Mouse (Mus musculus): ENCODE data around the gene Rbm41. TPM values are rescaled to one million over a fixed set of nuclear protein-coding genes. Genes with fewer than 3 reads are reported as not detected.

The Rbm41 gene
- 12.8 and 17.5 TPM in 2 replicates for total RNA-seq (2014; rRNA removed)
- polyA plus RNA-seq (2015; fragmentation: Nextera tagmentation; extraction: Ambion mirVana) = 2.4 and 2.5 TPM in 2 replicates

DNA sequence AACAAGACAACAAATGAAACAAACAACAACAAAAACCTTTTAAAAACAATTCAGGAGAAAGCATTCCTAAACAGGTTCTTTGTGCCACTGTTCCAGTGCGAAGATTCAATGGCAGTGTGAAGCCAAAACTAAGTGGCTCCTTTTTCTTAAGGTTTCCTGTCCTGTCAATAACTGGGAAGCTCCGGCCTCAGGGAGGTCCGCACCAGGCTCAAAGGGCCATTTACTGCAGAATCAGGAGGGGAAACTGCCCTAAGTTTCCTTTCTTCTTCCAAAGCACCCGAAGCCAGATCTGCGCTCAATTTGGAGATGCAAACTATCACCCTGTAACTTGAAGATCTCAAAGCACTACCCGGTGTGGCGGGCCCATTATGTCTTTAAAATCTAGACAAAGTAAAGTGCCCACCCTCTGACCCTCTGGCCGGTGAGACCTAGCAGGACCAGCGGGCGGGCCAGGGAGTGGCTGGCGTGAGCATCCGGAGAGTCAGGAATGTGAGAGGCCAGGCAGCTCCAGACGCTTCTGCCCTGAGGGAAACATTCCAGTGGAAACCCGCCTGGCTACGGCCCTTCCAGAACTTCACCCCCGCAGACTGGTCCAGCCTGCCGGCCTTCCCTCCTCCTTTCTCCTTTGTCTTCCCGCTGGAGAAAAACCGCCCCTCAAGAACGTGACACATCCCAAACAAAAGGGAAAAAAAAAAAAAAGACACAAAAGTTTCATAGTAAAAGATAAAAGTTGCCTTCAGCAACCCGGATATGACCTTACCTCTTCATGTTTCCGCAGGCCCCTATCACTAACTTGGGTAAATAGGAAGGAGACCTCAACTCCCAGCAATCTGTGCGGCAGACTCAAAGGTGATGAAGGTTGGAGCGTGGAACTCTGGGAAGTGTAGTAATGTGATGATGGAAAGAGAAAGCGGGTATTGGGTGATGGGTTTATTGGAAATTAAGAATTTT is at the start of gene Rbm41:
Gene Rbm41 (minus strand): TSS at position 856 of the 951 bp plus-strand sequence.
- Histone ChIP-seq H3K9me3 (ENCODE audit: low read length) (no peaks in the 10 kb centered on the region), H3K4me3 (ENCODE audit: low read depth, low read length) (peak within 1 kb of the TSS; percentile 53), H3K4me2 (ENCODE audit: low read depth) (peak within 1 kb of the TSS; percentile 47), H3K27ac (ENCODE audit: low read depth, low read length) (peak within 1 kb of the TSS; percentile 29; the same call in 1 of the 2 replicates), H3K9ac (peak within 1 kb of the TSS; percentile 52), H3K4me1 (ENCODE audit: insufficient read depth) (no peaks in the 10 kb centered on the region), H3K36me3 (ENCODE audit: insufficient read depth) (no peaks in the 10 kb centered on the region), H3K27me3 (ENCODE audit: insufficient read depth, low read length) (no peaks in the 10 kb centered on the region)
- 22% methylated on average over 25 of the region's 25 CpGs for WGBS
- peak; percentile 69 for DNase-seq
- no peak for TF ChIP-seq CTCF (IDR thresholded peaks at IDR 0.05; ENCODE audit: low read depth)
- peak; percentile 96 for ATAC-seq

DNA sequence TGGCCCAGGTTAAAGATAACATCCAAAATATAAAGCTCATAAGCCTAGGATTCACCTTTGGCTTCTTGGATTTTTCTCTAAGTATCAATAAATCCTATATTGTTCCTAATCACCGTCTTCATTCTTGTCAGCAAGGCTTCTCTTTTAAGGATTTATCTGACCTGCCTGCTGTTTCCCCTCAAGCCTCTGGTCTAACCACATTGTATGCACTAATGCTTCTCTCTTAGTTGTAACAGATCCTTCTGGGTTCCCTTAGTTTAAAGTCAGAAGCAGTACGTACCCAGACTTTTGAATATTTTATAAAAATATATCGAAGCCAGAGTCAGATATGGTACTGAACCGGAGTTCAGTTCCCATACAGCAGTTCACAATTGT is 283 bp upstream of the Rbm41 start:
- peak overlapping the region; percentile 53 for H3K4me3 ChIP-seq (ENCODE audit: low read depth, low read length)
- H3K4me1 ChIP-seq (ENCODE audit: insufficient read depth) = no peaks in the 10 kb centered on the region
- H3K4me2 ChIP-seq (ENCODE audit: low read depth) = peak overlapping the region; percentile 47; the same call in 1 of the 2 replicates
- DNase-seq (no peak), ATAC-seq (peak; percentile 36; the same call in 1 of the 2 replicates)
- H3K27ac ChIP-seq (ENCODE audit: low read depth, low read length) = no peak overlapping the region
- H3K9ac ChIP-seq = 0 out of 2 replicates have a peak overlapping the region, but pooled peaks have one; percentile 52
- H3K9me3 ChIP-seq (ENCODE audit: low read length) = no peaks in the 10 kb centered on the region
- WGBS = 79% methylated on average over 4 of the region's 4 CpGs
- no peaks in the 10 kb centered on the region for H3K27me3 ChIP-seq (ENCODE audit: insufficient read depth, low read length)
- no peaks in the 10 kb centered on the region for H3K36me3 ChIP-seq (ENCODE audit: insufficient read depth)
- TF ChIP-seq CTCF (IDR thresholded peaks at IDR 0.05; ENCODE audit: low read depth) = no peak

DNA sequence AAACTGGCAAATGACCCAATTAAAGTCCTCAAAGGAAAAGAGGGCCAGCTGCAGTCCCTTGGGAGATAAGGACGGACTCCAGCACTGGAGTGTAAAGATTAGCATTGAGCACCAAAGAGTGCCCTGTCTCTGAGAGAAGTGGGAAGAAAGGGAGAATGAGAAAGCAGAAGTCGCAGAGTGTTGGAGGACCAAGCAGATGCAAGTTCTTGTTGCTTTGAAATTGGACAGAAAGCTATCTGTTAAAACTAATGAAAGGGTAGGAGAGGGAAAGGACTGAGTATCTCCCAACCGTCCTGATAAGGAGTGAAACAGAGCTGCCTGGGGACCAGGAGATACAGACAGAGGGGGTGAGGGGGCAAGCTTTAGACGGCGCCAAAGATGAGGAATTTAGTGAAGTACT is 16.3 kb downstream of the Rbm41 start:
- Histone ChIP-seq H3K9me3 (ENCODE audit: low read length) (no peaks in the 10 kb centered on the region), H3K4me1 (ENCODE audit: insufficient read depth) (no peaks in the 10 kb centered on the region), H3K36me3 (ENCODE audit: insufficient read depth) (no peaks in the 10 kb centered on the region), H3K9ac (no peak overlapping the region), H3K4me2 (ENCODE audit: low read depth) (no peak overlapping the region), H3K27ac (ENCODE audit: low read depth, low read length) (no peak overlapping the region), H3K4me3 (ENCODE audit: low read depth, low read length) (no peak overlapping the region), H3K27me3 (ENCODE audit: insufficient read depth, low read length) (no peaks in the 10 kb centered on the region)
- 86% methylated on average over 5 of the region's 5 CpGs for WGBS
- no peak for TF ChIP-seq CTCF (IDR thresholded peaks at IDR 0.05; ENCODE audit: low read depth)
- ATAC-seq (no peak), DNase-seq (no peak)

DNA sequence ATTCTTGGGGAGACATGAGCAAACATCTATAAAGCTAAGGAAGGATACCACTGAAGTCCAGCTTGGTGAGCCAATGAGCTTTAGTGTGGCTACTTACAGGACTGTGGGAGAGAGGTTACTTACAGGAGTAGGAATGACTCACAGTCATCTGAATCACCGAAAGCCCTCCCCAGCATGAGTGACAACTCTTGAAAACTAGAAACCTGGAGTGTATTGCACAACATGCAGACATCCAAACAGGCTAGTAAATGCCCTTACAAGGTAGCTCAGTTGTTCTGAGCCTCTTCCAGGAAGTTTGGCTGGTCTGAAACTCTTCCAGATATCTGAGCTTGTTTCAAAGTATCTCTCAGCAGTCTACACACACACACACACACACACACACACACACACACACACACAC is 64.9 kb downstream of the Rbm41 start:
- H3K36me3 ChIP-seq (ENCODE audit: insufficient read depth) = no peaks in the 10 kb centered on the region
- H3K9ac ChIP-seq = no peak overlapping the region
- H3K9me3 ChIP-seq (ENCODE audit: low read length) = no peaks in the 10 kb centered on the region
- H3K27me3 ChIP-seq (ENCODE audit: insufficient read depth, low read length) = no peaks in the 10 kb centered on the region
- no peak overlapping the region for H3K4me3 ChIP-seq (ENCODE audit: low read depth, low read length)
- ATAC-seq (no peak), DNase-seq (no peak)
- no peak for TF ChIP-seq CTCF (IDR thresholded peaks at IDR 0.05; ENCODE audit: low read depth)
- no peaks in the 10 kb centered on the region for H3K4me1 ChIP-seq (ENCODE audit: insufficient read depth)
- no peak overlapping the region for H3K27ac ChIP-seq (ENCODE audit: low read depth, low read length)
- H3K4me2 ChIP-seq (ENCODE audit: low read depth) = no peak overlapping the region
- WGBS = 83% methylated on average over 1 of the region's 1 CpGs

DNA sequence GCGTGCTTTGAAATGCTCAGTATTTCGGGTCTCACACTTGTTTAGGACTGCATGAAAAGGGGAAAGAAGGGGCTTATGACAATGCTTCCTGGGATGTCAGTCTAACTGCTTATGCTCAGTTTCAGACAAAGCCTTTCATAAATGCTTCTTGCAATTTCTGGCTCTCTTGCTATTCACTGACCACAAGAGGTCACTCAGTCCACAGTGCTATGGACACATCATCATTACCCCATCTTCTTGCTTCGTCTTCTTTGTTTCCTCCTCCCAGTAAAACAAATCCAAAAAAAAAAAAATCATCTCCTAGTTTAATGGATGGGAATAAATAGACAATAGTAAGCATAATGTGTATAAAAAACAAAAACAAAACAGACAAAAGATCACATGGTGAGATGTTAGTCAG is 65.9 kb downstream of the Rbm41 start:
- H3K4me1 ChIP-seq (ENCODE audit: insufficient read depth) = no peaks in the 10 kb centered on the region
- no peaks in the 10 kb centered on the region for H3K27me3 ChIP-seq (ENCODE audit: insufficient read depth, low read length)
- H3K9ac ChIP-seq = no peak overlapping the region
- ATAC-seq (no peak), DNase-seq (peak; percentile 4)
- H3K36me3 ChIP-seq (ENCODE audit: insufficient read depth) = no peaks in the 10 kb centered on the region
- no peaks in the 10 kb centered on the region for H3K9me3 ChIP-seq (ENCODE audit: low read length)
- H3K4me2 ChIP-seq (ENCODE audit: low read depth) = no peak overlapping the region
- no peak overlapping the region for H3K4me3 ChIP-seq (ENCODE audit: low read depth, low read length)
- TF ChIP-seq CTCF (IDR thresholded peaks at IDR 0.05; ENCODE audit: low read depth) = peak; percentile 39
- no peak overlapping the region for H3K27ac ChIP-seq (ENCODE audit: low read depth, low read length)
- 67% methylated on average over 3 of the region's 3 CpGs for WGBS

DNA sequence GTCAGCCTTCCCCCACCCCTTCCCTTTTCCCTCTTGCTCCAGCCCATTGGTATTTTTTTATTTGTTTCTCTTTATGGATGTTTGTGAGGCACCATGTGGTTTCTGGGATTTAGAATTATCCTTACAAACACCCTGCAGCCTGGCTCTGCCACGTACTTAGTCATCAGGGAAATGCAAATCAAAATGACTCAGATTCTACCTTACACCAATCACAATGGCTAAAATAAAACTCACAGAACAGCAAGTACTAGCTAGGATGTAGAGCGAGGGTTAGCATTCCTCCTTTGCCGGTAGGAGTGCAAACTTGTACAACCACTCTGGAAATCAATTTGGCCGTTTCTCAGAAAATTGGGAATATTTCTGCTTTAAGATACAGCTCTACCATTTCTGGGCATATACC is 77.8 kb downstream of the Rbm41 start:
- Histone ChIP-seq H3K4me2 (ENCODE audit: low read depth) (no peak overlapping the region), H3K27me3 (ENCODE audit: insufficient read depth, low read length) (no peaks in the 10 kb centered on the region), H3K9ac (no peak overlapping the region), H3K4me3 (ENCODE audit: low read depth, low read length) (no peak overlapping the region), H3K27ac (ENCODE audit: low read depth, low read length) (no peak overlapping the region), H3K4me1 (ENCODE audit: insufficient read depth) (no peaks in the 10 kb centered on the region), H3K9me3 (ENCODE audit: low read length) (no peaks in the 10 kb centered on the region), H3K36me3 (ENCODE audit: insufficient read depth) (no peaks in the 10 kb centered on the region)
- 87% methylated on average over 4 of the region's 4 CpGs for WGBS
- no peak for TF ChIP-seq CTCF (IDR thresholded peaks at IDR 0.05; ENCODE audit: low read depth)
- ATAC-seq = no peak
- DNase-seq = no peak

DNA sequence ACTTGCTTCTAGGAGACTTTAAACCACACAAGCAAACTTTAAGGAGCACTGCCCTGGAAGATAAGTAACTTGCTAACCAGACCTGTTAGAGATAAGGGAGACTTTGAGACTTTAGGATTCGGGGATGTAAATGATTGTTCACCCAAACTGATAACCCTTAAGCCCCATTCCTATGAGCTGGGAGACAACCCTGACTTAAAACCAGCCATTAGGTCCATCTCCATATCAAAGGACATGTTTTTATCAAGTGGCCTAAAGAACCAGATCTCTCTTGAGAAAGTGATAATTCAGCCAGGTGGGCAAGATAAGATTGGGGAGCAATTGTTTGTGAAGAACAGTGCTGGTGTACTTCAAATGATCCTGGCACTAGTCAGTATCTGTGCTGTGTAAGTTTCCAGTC is 107.0 kb downstream of the Rbm41 start:
- WGBS = 67% methylated on average over 1 of the region's 1 CpGs
- no peak for ATAC-seq
- H3K4me2 ChIP-seq (ENCODE audit: low read depth) = no peak overlapping the region

More for the DNA sequence above, 107.0 kb downstream of the Rbm41 start:
- DNase-seq = no peak
- TF ChIP-seq CTCF (IDR thresholded peaks at IDR 0.05; ENCODE audit: low read depth) = no peak
- H3K27ac ChIP-seq (ENCODE audit: low read depth, low read length) = no peak overlapping the region
- H3K9me3 ChIP-seq (ENCODE audit: low read length) = no peaks in the 10 kb centered on the region
- no peak overlapping the region for H3K4me3 ChIP-seq (ENCODE audit: low read depth, low read length)
- no peaks in the 10 kb centered on the region for H3K27me3 ChIP-seq (ENCODE audit: insufficient read depth, low read length)
- no peak overlapping the region for H3K9ac ChIP-seq
- H3K36me3 ChIP-seq (ENCODE audit: insufficient read depth) = no peaks in the 10 kb centered on the region
- H3K4me1 ChIP-seq (ENCODE audit: insufficient read depth) = no peaks in the 10 kb centered on the region
